Mouse (Mus musculus) stomach, embryonic 14.5 days (tissue): ENCODE data around the gene Nek3. TPM values are rescaled to one million over a fixed set of nuclear protein-coding genes. Genes with fewer than 3 reads are reported as not detected.
"Not testable (repeated sequence)": the region's sequence is repeated elsewhere in the genome, so short reads cannot be mapped to it uniquely, and the experiment has no call there.

Experiments used
- ATAC-seq: fragments of 200-750 bp; cut with Nextera tagmentation; 2 replicates; pipeline ENCODE4 v1.8.0; 2017; ENCODE audit warnings: low read depth, moderate TSS enrichment; ENCODE audit not compliant: insufficient number of reproducible peaks, insufficient read depth, low FRiP score
- H3K27ac ChIP-seq: fragments of 300-500 bp; sonication (generic); 2 replicates; pipeline ENCODE4 v1.5.1; 2014; ENCODE audit warnings: mild to moderate bottlenecking, low read length, moderate library complexity, mixed read lengths
- H3K27me3 ChIP-seq: fragments of 300-500 bp; sonication (generic); 2 replicates; pipeline ENCODE4 v1.6.1; 2014; ENCODE audit warnings: low read length, control low read depth, mixed read lengths; ENCODE audit not compliant: control insufficient read depth, insufficient read depth
- H3K36me3 ChIP-seq: fragments of 300-500 bp; sonication (generic); 2 replicates; pipeline ENCODE4 v1.6.1; 2014; ENCODE audit warnings: mild to moderate bottlenecking, control low read depth, low read length, moderate library complexity, mixed read lengths; ENCODE audit not compliant: control insufficient read depth, insufficient read depth
- H3K4me1 ChIP-seq: fragments of 300-500 bp; sonication (generic); 2 replicates; pipeline ENCODE4 v1.6.1; 2014; ENCODE audit warnings: low read length, control low read depth, mixed read lengths; ENCODE audit not compliant: control insufficient read depth, insufficient read depth
- H3K4me2 ChIP-seq: fragments of 300-500 bp; sonication (generic); replicated peaks from 2 replicates; pipeline ENCODE4 v1.6.1; 2014; ENCODE audit warnings: low read depth, low read length, control low read depth
- H3K4me3 ChIP-seq: fragments of 300-500 bp; sonication (generic); 2 replicates; pipeline ENCODE4 v1.5.1; 2014; ENCODE audit warnings: low read depth, low read length, control low read depth
- H3K9ac ChIP-seq: fragments of 300-500 bp; sonication (generic); replicated peaks from 2 replicates; pipeline ENCODE4 v1.6.1; 2014; ENCODE audit warnings: low read depth, mild to moderate bottlenecking, control low read depth, low read length, moderate library complexity, mixed read lengths
- H3K9me3 ChIP-seq: fragments of 300-500 bp; sonication (generic); 2 replicates; pipeline ENCODE4 v1.6.1; 2016; ENCODE audit warnings: low read depth, low read length, control low read depth; ENCODE audit not compliant: control insufficient read depth
- WGBS: fragments of 180-500 bp; shearing (Covaris S2); extraction: QIAGEN DNeasy Blood & Tissue Kit; methylation state at CpG from one replicate; pipeline ENCODE4 v1.1.7; 2014; 5-methylcytosine and 5-hydroxymethylcytosine counted together
- polyA plus RNA-seq: library from polyadenylated mRNA; unstranded; fragments of >200 nt; fragmentation: Nextera tagmentation; extraction: Ambion mirVana; gene quantifications from 2 replicates; pipeline ENCODE4 v1.2.1, GENCODE M21; 2014

The Nek3 gene
- polyA plus RNA-seq, 1 experiment from 2014 or later, result 10.7 TPM

- H3K36me3 ChIP-seq, result no peaks in the 10 kb centered on the region
- no peaks in the 10 kb centered on the region for H3K9me3 ChIP-seq
- H3K27ac ChIP-seq, result no peak overlapping the region
- H3K27me3 ChIP-seq, result no peaks in the 10 kb centered on the region
- no peak overlapping the region for H3K9ac ChIP-seq
- H3K4me2 ChIP-seq, result no peak overlapping the region
- 0 out of 2 replicates have a peak, but pooled peaks cover 3% of the 10 kb centered on the region for H3K4me1 ChIP-seq
- WGBS, result 77% methylated on average over 11 of the region's 11 CpGs
- no peak for ATAC-seq
- H3K4me3 ChIP-seq, result no peak overlapping the region
Measured at GRCm38 (mm10) chr8:22149643-22150344, 16.4 kb downstream of the Nek3 start.

- WGBS, result 94% methylated on average over 7 of the region's 7 CpGs
- ATAC-seq, result no peak
- Histone ChIP-seq H3K9me3 (no peaks in the 10 kb centered on the region), H3K27me3 (no peaks in the 10 kb centered on the region), H3K27ac (no peak overlapping the region), H3K4me3 (no peak overlapping the region), H3K4me2 (no peak overlapping the region), H3K4me1 (0 out of 2 replicates have a peak, but pooled peaks cover 3% of the 10 kb centered on the region), H3K36me3 (no peaks in the 10 kb centered on the region), H3K9ac (no peak overlapping the region)
Measured at GRCm38 (mm10) chr8:22148367-22148740, 17.9 kb downstream of the Nek3 start.

GRCm38 (mm10) chr8:22147706-22148366, 18.4 kb downstream of the Nek3 start:
- Histone ChIP-seq H3K4me1 (0 out of 2 replicates have a peak, but pooled peaks cover 3% of the 10 kb centered on the region), H3K27me3 (no peaks in the 10 kb centered on the region), H3K9me3 (no peaks in the 10 kb centered on the region), H3K4me3 (no peak overlapping the region), H3K27ac (no peak overlapping the region), H3K4me2 (no peak overlapping the region), H3K36me3 (no peaks in the 10 kb centered on the region), H3K9ac (no peak overlapping the region)
- ATAC-seq, result no peak
- 77% methylated on average over 9 of the region's 9 CpGs for WGBS

- H3K4me3 ChIP-seq, result no peak overlapping the region
- 66% methylated on average over 6 of the region's 6 CpGs for WGBS
- H3K36me3 ChIP-seq, result no peaks in the 10 kb centered on the region
- no peak overlapping the region for H3K27ac ChIP-seq
- H3K9ac ChIP-seq, result no peak overlapping the region
- H3K27me3 ChIP-seq, result no peaks in the 10 kb centered on the region
- H3K9me3 ChIP-seq, result no peaks in the 10 kb centered on the region
- H3K4me1 ChIP-seq, result 0 out of 2 replicates have a peak, but pooled peaks cover 3% of the 10 kb centered on the region
- no peak overlapping the region for H3K4me2 ChIP-seq
- no peak for ATAC-seq
Measured at GRCm38 (mm10) chr8:22145831-22146230, 20.4 kb downstream of the Nek3 start.

- H3K4me1 ChIP-seq, result no peaks in the 10 kb centered on the region
- no peak for ATAC-seq
- no peaks in the 10 kb centered on the region for H3K27me3 ChIP-seq
- H3K4me3 ChIP-seq, result no peak overlapping the region
- no peaks in the 10 kb centered on the region for H3K9me3 ChIP-seq
- WGBS, result 65% methylated on average over 1 of the region's 1 CpGs
- no peak overlapping the region for H3K4me2 ChIP-seq
- no peaks in the 10 kb centered on the region for H3K36me3 ChIP-seq
- no peak overlapping the region for H3K9ac ChIP-seq
- no peak overlapping the region for H3K27ac ChIP-seq
Measured at GRCm38 (mm10) chr8:22143764-22144491, 22.3 kb downstream of the Nek3 start.

- no peaks in the 10 kb centered on the region for H3K27me3 ChIP-seq
- no peak overlapping the region for H3K9ac ChIP-seq
- H3K27ac ChIP-seq, result no peak overlapping the region
- no peaks in the 10 kb centered on the region for H3K9me3 ChIP-seq
- no peaks in the 10 kb centered on the region for H3K4me1 ChIP-seq
- H3K4me2 ChIP-seq, result no peak overlapping the region
- WGBS, result 81% methylated on average over 4 of the region's 4 CpGs
- ATAC-seq, result no peak
- H3K36me3 ChIP-seq, result no peaks in the 10 kb centered on the region
- H3K4me3 ChIP-seq, result no peak overlapping the region
Measured at GRCm38 (mm10) chr8:22142592-22142991, 23.6 kb downstream of the Nek3 start.

- Histone ChIP-seq H3K36me3 (no peaks in the 10 kb centered on the region), H3K9me3 (no peaks in the 10 kb centered on the region), H3K4me1 (no peaks in the 10 kb centered on the region), H3K27me3 (no peaks in the 10 kb centered on the region), H3K4me3 (no peak overlapping the region), H3K4me2 (no peak overlapping the region), H3K9ac (no peak overlapping the region), H3K27ac (no peak overlapping the region)
- ATAC-seq, result no peak
- 84% methylated on average over 4 of the region's 4 CpGs for WGBS
Measured at GRCm38 (mm10) chr8:22141836-22142385, 24.3 kb downstream of the Nek3 start.

- not testable (repeated sequence) for H3K4me2 ChIP-seq, ATAC-seq, H3K9me3 ChIP-seq, H3K4me1 ChIP-seq, H3K27me3 ChIP-seq, H3K4me3 ChIP-seq, H3K9ac ChIP-seq, H3K36me3 ChIP-seq, H3K27ac ChIP-seq
- WGBS, result 66% methylated on average over 9 of the region's 9 CpGs
Measured at GRCm38 (mm10) chr8:22136462-22136861, 29.8 kb downstream of the Nek3 start.
